Mouse (Mus musculus): ENCODE measurements around the gene Prickle1.

Prickle1 gene

DNA sequence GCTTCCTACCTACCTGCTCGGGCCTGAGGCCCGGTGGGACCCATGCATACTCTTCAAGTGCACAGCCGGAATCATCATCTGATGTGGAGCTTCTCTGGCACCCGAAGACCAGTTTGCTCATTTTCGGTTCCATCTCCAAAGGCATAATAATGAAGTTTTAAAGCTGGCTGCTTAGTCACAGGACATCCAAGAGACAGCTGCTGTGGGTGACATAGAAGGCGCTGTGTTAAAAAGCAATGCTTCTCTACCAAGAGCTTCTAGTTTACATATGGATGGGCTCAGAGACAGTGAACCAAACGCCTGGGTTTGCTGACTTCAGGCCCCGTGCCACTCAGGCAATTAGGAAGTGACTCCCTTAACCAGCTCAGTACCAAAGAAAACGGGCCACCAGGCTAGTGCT, 83.3 kb downstream of the Prickle1 start:
- DNase-seq (ENCODE audit: low spot score in 2 of 2), result no peak

DNA sequence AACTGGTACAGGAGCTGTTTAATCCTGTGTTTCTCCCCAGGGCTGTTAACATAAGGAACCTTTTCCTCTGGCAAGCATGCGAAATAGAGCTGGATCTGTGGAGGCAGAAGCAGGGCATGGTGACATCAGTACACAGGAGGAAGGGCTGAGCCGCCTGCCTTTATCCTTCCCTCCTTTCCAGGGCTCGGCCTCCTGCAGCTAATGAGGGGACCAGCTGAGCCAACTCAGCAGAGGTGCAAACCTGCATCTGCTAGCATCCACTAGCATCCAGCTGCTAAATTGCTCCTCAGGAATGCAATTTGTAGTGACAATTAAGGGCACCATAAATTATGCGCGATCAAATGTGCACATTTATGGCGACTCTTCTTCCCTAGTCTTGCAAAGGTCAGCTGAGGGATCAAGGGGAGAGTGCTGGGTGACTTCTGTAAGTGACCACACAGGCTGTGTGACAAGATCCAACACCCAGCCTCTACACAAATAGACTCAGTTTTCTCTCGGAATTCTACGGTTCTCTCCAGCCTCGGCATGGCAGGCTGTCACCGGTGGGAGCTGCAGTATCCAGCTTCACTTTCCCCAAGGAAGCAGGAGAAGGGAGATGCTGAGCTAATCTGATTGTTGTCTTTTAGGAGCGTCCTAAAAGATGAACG, 84.9 kb downstream of the Prickle1 start:
- no peak for DNase-seq (ENCODE audit: low spot score in 2 of 2)

DNA sequence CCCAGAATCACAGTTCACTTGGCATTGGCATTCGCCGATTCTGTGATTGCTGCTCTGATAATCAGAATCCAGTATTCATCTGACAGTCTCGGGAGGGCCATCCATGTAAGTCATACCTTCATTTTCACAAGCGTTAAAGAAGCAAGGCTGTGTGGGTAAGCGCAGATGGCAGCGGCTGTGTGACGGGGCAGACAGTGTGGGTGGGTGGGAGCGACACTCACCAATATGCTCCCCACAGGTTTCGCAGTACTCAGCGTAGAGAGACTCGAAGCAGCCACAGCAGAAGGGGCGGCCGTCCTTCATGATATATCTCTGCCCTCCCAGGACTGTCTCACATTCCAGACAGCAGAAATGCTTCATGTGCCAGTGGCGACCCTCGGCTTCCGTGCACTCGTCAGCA, 90.9 kb downstream of the Prickle1 start:
- no peak for DNase-seq (ENCODE audit: low spot score in 2 of 2)

DNA sequence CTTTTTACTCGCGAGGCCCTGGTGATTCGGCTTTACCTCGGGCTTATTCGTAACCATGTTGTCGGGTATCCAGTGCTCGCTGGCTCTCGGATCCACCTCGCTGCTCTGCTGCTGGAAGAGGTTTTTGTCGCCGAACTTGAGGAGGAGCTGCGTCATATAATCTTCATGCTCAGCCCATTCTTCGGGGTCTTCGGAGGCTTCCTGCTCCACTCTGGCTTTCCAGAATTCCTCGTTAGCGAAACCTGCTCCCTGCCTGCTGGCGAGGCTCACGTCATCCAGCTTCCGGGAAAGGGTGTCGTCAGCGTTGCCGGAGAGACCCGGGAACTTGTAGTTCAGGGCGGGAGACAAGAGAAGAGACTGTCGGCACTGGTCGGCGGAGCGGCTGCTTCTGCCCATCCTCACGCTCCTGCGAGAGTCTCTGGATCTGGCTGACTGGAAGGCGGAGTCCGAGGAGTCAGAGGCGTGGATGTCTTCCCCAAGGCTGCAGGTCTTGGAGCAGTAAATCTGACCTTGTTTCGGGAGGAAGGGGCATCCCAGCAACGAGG, 92.4 kb downstream of the Prickle1 start:
- no peak for DNase-seq (ENCODE audit: low spot score in 2 of 2)

DNA sequence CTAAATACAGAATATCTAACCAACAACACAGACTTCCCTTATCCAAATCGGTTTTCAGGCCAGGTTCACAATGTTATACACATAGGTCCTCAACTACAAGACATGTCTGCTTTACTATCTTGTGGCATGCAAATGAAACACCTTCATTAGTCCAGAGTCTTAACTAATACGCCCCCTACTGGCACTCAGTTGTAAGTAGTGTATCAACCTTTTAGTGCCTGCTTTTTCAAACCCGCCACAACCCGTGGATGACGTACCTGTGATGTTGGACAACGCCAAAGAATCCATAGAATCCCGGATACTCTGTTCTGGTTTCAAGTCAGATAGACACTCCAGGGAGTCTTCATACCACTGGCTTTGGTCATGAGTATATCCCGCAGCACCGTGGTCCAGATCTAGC, 93.0 kb downstream of the Prickle1 start:
- DNase-seq (ENCODE audit: low spot score in 2 of 2), result no peak

DNA sequence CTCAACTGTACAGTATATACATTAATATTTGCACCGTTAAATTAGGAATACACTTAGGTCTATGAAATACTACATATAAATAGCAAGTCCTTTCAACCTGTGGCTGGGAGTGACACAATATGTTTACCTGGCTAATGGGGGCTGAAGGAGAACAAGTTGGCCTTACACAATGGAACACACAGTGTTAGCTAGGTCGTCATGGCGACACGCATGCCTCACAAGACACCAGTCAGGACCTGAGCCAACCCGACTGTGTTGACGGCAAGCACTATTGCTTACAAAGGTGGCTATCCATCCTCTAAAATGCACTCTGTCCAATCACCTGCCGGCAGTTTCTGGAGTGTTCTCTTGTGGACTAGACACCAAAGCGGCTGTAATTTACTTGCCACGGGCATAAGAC, 95.8 kb downstream of the Prickle1 start:
- DNase-seq (ENCODE audit: low spot score in 2 of 2), result no peak

DNA sequence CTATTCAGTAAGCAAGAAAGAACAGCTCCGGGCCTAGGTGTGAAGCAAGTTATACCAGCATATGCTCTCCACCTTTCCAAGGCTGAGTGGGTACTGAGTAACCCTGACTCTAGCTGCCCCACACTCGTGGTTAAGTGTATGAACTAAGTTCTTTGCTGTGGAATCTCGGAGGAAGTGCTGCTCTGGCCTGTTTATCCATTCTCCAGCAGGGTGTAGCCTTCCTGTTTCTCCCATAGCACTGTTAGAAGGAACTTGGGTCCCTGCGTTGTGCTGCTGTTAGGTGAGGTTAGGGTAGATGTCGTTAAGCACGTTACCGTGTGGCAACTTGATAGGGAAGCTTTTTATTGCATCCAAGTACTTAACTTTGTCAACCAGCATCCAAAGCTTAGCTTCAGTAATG, 101.0 kb downstream of the Prickle1 start:
- no peak for DNase-seq (ENCODE audit: low spot score in 2 of 2)

DNA sequence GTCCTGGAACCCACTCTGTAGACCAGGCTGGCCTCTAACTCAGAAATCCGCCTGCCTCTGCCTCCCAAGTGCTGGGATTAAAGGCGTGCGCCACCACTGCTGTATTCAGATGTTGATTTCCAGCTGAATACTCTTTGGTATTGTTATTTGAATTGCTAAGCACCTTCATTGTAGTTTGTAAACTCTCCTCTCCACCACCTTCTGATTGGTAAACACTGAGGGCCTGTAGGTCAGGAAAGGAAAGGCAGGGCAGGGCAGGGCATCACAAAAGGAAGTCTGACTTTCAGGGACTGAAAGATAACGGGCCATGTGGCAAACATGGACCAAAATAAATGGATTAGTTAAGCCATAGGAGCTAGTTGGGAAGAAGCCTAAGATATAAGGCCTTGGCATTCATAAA, 106.1 kb downstream of the Prickle1 start:
- no peak for DNase-seq (ENCODE audit: low spot score in 2 of 2)

DNA sequence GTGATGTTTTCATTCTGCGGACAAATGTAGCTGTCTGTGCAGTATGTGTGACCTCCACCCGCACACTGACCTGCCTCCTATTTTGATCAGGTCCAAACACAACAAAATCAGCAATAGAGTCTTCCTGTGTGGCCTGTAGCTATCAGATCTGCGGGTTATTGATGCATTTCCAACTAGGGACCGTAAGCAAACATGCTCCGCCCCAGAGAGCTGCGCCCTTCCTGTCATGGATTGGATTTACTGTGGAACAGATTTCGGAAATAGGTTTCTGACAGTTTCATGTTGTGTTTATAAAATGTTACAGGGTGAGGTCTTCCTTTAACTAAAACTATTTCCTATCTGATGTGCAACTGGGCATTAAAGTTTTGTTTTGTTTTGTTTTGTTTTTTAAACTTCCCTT, 109.6 kb downstream of the Prickle1 start:
- DNase-seq (ENCODE audit: low spot score in 2 of 2), result peak; percentile 41 to 56

DNA sequence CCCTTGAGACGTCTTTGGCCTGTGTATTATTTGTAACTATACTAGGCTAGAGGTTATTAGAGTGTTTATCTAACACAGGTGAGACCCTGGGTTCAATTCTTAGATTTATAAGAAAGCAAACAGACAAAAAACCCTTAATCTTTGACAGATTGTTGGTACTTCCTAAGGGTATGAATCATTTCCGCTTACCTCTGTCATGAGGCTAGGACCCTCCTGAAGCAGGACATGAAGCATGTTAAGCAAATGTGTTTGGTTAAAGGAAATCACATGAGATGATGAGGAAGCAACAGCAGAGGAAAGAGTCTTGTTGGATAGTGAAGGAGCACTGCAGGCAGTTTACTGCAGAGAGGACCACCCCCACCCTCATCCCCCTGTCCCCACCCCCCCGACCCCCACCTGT, 110.4 kb downstream of the Prickle1 start:
- no peak for DNase-seq (ENCODE audit: low spot score in 2 of 2)

DNA sequence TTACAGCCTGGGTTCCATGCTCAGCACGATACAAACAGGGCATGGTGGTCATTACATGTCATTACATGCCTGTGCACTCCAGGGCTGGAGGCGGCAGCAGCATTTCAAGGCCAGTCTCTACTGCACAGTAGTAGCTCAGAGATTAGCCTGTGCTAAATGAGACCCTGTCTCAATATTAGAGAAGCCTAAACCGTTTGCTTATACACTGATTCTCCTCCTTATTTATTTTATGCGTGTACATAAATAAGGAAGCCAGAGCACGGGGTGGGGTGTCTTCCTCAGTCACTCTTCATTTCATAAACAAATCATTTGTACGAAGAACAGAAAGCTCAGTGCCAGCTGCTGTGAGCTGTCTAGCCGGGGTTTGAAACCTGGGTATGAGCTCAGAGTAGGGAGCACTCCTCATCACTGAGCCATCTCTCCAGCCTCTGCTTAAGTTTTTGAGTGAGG, 111.4 kb downstream of the Prickle1 start:
- DNase-seq (ENCODE audit: low spot score in 2 of 2), result no peak

DNA sequence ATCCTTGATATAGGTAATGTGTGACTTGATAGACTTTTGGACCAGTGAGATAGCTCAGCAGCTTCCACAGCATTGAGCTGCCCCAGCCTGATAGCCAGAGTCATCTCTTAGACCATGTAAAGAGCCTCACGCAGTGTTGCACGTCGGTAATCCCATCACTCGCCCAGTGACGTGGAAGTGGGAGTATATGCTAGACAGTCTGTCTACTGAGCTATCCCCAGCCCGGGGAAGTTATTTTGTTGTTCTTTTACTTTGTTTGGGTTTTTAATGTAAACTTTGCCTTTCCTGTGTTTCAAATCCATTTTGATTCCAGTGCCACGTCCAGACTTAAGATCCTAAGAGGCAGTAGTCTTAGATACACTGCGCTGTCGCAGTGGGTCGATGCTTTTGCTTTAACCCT, 114.6 kb downstream of the Prickle1 start:
- DNase-seq (ENCODE audit: low spot score in 2 of 2), result no peak

DNA sequence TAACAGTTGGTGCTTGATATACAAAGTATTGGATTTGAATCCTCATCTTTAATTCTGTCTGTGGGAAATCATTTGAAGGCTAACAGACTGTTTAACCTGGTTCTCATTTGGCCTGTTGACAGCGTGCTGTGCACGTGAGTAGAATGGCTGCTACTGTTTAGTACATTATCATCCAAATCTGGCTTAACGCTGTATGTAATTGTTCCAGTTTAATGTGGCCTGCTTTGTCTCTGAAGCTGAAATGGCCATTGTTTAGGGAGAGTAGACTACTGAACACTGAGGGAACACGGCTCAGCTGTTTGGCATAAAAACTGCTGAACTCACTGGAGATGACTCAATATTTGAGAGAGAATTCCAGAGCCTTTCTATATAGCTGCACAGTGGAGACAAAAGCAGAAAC, 116.2 kb downstream of the Prickle1 start:
- DNase-seq (ENCODE audit: low spot score in 2 of 2), result no peak

DNA sequence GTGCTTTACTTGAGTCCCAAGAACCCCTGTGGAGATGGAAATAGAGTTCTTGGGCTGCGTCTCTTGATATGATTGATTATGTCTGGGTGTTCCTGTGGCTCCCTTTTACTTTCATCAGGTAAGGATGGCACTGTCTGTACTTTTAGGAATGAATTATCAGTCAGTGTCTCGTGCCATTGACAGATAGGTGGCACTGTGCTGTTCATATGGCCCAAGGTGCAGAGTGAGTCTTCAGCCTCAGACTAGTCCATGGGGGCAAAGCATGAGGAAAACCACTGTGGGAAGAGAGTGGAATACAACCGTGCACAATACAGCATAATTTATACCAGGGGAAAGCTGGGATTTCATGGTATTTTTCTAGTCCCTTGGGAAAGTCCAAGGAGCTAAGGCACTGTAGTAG, 117.0 kb downstream of the Prickle1 start:
- no peak for DNase-seq (ENCODE audit: low spot score in 2 of 2)

DNA sequence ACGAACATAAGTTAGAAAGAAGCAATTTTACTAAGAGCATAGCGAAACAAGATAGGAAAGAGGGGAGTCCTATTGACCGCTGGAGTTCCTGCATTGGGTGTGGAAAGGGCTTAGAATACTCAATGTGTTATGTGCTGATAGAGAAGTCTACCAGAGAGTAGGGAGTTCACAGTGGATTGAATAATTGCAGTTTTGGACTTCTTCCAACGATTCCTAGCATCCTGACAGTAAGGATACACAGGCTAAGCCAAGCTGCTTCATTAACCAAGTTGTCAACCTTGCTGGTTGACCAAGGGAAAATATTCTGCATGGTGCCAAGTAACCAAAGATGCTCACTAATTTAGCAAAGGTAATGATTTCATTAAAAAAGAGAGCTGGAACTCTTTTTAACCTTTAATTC, 118.0 kb downstream of the Prickle1 start:
- no peak for DNase-seq (ENCODE audit: low spot score in 2 of 2)

DNA sequence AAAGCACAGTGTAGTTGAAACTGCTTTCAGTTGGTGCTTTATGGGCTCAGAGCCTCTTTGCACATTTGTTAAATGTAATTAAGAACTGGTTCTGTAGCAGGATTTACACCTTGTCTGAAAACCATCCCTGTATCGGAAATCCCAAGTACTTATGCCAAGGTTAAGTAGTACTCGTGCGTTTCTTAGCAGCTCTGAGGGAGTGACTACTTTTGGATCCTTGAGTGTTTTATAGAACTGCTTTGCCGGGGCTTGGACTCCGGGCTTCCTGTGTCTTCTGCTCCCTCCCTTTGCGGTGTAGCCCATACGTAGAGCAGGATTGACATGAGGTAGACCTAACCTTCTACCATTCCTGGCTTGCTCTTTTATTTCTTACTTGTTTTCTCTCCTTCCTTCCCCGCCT, 120.0 kb downstream of the Prickle1 start:
- no peak for DNase-seq (ENCODE audit: low spot score in 2 of 2)

DNA sequence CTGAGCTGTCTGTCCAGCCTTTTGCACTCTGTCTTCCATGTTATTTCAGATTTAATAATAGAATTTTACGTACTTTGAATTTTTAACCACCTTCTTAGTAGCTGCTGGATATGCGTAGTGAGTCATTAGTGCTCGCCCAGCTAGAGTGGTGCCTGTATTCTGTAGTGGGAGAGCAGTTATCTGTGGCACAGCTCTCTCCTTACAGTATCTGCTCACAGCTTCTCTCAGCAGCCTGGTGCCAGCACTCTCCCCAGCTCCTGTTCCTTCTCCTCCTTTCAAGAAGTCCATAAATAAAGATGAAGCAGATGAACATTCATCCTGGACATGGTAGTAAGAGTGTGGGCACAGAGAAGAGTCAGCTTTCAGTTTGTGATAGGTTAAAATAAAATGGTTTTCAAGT, 121.4 kb downstream of the Prickle1 start:
- DNase-seq (ENCODE audit: low spot score in 2 of 2), result no peak

DNA sequence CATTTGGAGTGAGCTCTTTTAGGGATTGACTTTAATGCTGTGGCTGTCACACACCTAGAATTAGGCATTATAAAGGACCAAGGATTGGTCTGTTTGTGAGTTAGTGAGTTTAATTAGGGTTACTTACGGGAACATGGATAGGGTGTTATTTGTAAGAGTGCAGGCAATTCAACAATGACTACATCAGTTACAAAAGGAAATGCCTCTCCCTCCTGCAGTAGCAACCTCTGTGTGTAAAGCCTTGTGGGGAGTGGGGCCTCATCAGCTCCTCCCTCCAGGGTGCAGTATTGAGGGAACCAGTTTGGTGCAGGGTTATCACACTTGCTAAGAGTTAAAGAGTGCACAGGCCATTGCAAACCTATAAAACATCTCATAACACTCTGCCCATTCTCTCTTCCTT, 123.6 kb downstream of the Prickle1 start:
- DNase-seq (ENCODE audit: low spot score in 2 of 2), result no peak

DNA sequence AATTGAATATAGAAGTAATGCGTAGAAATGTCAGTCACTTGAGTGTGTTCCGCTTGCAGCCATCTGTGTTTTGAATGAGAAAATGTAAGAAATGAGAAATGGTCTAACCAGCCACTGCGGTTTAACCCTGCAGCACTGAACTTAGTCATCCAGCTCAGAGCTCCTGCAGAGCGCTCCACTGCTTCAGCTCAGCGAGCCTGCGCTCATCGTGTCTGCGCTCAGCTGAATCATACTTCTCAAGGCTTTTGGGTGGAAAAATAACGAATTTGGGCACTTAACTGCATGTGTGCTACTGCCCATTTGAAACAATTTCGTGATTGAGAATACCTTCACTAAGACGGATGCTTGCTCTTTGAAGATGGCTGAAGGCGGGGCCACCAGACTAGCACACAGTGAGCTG, 124.0 kb downstream of the Prickle1 start:
- no peak for DNase-seq (ENCODE audit: low spot score in 2 of 2)

DNA sequence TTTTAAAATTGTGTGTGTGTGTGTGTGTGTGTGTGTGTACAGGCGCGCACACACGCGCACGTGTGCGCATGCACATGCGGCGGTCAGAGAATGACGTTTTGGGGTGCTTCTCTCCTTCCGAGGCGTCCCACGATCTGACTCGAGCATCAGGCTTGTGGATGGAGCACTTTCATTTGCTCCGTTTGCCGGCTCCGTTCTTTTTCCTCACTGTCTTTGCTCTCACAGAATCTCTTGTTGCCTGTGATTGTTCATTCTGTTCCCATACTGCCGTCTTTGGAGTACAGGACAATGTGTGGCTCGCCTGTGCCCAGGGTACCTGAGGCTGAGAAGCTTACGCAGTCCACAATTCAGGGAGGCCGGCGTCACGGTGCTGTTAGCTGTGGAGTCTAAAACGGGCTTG, 134.6 kb downstream of the Prickle1 start:
- DNase-seq (ENCODE audit: low spot score in 2 of 2), result no peak

DNA sequence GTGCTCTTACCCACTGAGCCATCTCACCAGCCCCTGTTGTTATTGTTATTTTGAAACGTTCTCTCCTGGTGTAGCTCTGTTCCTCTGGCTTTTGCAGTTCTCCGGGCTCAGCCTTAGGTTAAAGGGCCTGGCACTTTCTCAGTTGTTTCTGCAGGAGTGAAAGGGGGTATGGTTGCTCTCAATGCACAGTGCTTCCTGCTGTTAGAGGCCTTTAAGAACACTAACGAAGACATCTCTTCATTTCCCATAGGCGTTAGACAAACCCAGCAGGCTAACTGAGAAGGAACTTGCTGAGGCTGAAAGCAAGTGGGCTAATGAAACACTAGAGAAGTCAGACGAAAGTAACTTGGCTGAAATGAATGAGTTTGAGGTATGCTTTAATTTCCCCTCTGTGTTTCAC, 136.3 kb downstream of the Prickle1 start:
- no peak for DNase-seq (ENCODE audit: low spot score in 2 of 2)

DNA sequence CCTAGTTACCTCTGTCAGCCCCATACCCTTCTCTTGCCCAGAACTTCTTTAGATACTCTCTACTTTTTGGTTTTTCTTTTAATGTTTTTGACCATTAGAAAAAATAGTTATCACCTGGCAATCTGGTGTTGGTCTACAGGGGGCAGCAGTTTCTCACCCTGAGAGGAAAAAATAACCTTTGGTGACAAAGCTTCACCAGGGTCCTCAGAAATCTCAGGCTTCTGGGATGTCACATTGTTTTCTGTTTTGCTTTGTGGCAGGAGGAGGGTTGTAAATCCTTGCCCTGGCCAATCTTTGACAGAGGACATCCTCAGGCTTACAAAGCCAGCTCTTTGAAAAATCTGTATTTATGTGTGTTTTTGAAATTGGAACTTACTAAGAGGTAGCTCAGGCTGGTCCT, 139.7 kb downstream of the Prickle1 start:
- no peak for DNase-seq (ENCODE audit: low spot score in 2 of 2)

DNA sequence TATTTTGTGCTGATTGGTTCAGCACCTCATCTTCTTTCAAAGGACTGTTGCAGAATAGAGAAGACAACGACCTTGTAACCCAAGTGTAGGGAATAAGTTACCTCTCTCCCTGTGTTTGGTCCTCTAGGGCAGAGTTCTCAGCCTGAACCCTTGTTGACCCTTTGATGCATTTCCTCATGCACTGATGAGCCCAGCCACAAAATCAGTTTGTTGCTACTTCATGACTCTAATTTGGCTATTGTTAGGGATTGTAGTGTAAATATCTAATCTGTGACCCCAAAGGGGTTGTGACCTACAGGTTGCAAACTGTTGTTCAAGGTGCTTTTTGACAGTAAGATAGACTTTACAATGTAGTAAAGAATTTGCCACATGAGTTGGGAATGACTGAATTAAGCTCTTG, 142.4 kb downstream of the Prickle1 start:
- no peak for DNase-seq (ENCODE audit: low spot score in 2 of 2)

Measured in heart, adult 9 months (tissue).